Comparison of ENCODE assay signal across 16 mouse cellular contexts in genomic region chr6:115607429-115607828, GRCm38 (mm10). TPM values are rescaled to one million over a fixed set of nuclear protein-coding genes. Genes with fewer than 3 reads are reported as not detected.
DNase-seq lines count a peak whose midpoint lies in the region; TF ChIP-seq lines count a peak whose summit lies in the region.
"Had no signal": no experiment of that assay in that cellular context is flagged by ENCODE, and none has a peak within 500 bp of the region (broad histone marks: within the 10 kb centered on the region; RNA-seq: fewer than 3 reads in every experiment).

No protein-coding gene starts in this region.

- 14% methylated on average over 4 of the region's 4 CpGs for WGBS in cerebellum, adult 2 months

- TF ChIP-seq CTCF in cerebellum, adult 2 months (IDR thresholded peaks at IDR 0.05; ENCODE audit: borderline replicate concordance, insufficient read depth, low read depth, low read length): no peak
- no peak for TF ChIP-seq CTCF in layer of hippocampus, adult 2 months (conservative IDR thresholded peaks at IDR 0.05)

- H3K27me3 ChIP-seq in cerebellum, adult 2 months (ENCODE audit: control insufficient read depth, insufficient read depth, low read length): no peaks in the 10 kb centered on the region
- H3K27me3 ChIP-seq: forebrain, embryonic 15.5 days had no signal

- no peak overlapping the region for H3K4me3 ChIP-seq in cerebellum, adult 2 months (replicated peaks; ENCODE audit: insufficient read depth, low read depth, low read length)
- no peak overlapping the region; the same call in 1 of the 2 replicates for H3K4me3 ChIP-seq in layer of hippocampus, adult 2 months
- H3K4me3 ChIP-seq: forebrain, embryonic 15.5 days had no signal

- TF ChIP-seq POLR2A in cerebellum, adult 2 months (IDR thresholded peaks at IDR 0.05; ENCODE audit: borderline replicate concordance, insufficient read depth, low read length): no peak

- peak; percentile 44 to 51 for DNase-seq in cerebellum, adult 2 months
- DNase-seq in cerebellum, postnatal 4 days (ENCODE audit: low spot score in 2 of 2): no peak
- peak; percentile 37 to 50 for DNase-seq in layer of hippocampus, adult 2 months (ENCODE audit: low spot score in 2 of 2)
- no peak for DNase-seq in layer of hippocampus, postnatal 10 days (ENCODE audit: low spot score in 2 of 2)
- DNase-seq in MN1 (ENCODE audit: low spot score): peak; percentile 37
- DNase-seq in layer of hippocampus, adult 8-10 months (ENCODE audit: low spot score in 2 of 2): peak; percentile 47 to 52
- DNase-seq in B cell, adult 2 months: no peak
- DNase-seq in urinary bladder, postnatal 10 days (ENCODE audit: low spot score): no peak
- DNase-seq: cerebellum, postnatal 10 days; heart, adult 11 months; heart, postnatal 14 days; liver; midbrain, embryonic 14.5 days; thymus, postnatal 25 days had no signal

- H3K4me1 ChIP-seq in cerebellum, adult 2 months (ENCODE audit: control insufficient read depth, insufficient read depth, low read length): peaks cover 21% of the 10 kb centered on the region

- H3K27ac ChIP-seq in cerebellum, adult 2 months (ENCODE audit: insufficient read depth, low read length): peak overlapping the region; percentile 58
- peak overlapping the region; percentile 92 for H3K27ac ChIP-seq in layer of hippocampus, adult 2 months
- H3K27ac ChIP-seq: forebrain, embryonic 15.5 days had no signal

RNA-seq across cellular contexts. Expression of gene Mkrn2, which starts 5.7 kb away (rescaled TPM):
- polyA plus RNA-seq in cerebellum, adult 2 months (2012; rRNA removed): 34.7 and 37.7 TPM in 2 replicates
- total RNA-seq in layer of hippocampus, adult 2 months (2021): 10 to 100 TPM; 31.6 to 35.4 TPM
- total RNA-seq in layer of hippocampus, postnatal 10 days (2021): 10 to 100 TPM; 32.2 to 44.4 TPM
- total RNA-seq in layer of hippocampus, adult 8-10 months (2022): 10 to 100 TPM; 33.8 to 37.8 (median 34.4) TPM

RNA-seq across cellular contexts. Expression of gene Mkrn2os, which starts 15.1 kb away (rescaled TPM):
- 0.08 and 0.15 TPM in 2 replicates for polyA plus RNA-seq in cerebellum, adult 2 months (2012; rRNA removed)
- not detected for total RNA-seq in layer of hippocampus, adult 2 months (2021)
- total RNA-seq in layer of hippocampus, postnatal 10 days (2021): not detected
- not detected for total RNA-seq in layer of hippocampus, adult 8-10 months (2022)
- total RNA-seq: MEL had no signal

Comparison
In these comparisons a context has a peak if more than half of its experiments do, and no peak if none do; other contexts are left out.
1. DNase-seq: peak in cerebellum, adult 2 months (2 of 2), layer of hippocampus, adult 2 months (2 of 2), MN1 (single experiment) and layer of hippocampus, adult 8-10 months (2 of 2); none in cerebellum, postnatal 4 days (0 of 2), layer of hippocampus, postnatal 10 days (0 of 2), B cell, adult 2 months (0 of 2) and urinary bladder, postnatal 10 days (single experiment).